Mouse (Mus musculus) fat pad, adult 2 months (tissue): ENCODE measurements at regions not wholly inside any gene's neighbourhood (a gene's known extent, or its start where the extent isn't known, plus 50 kb on each side); places are given as distances from the start of the nearest gene placed in this dataset.

Source experiments
- DNase-seq: peaks from one replicate; pipeline ENCODE4 v3.0.0-alpha.2; 2011; ENCODE audit warnings: low read depth, low spot score; ENCODE audit errors: extremely low read depth

- no peak for DNase-seq
Measured at GRCm38 (mm10) chr17:79282771-79283170, 72.1 kb downstream of the Cdc42ep3 start.

- no peak for DNase-seq
Measured at GRCm38 (mm10) chr17:79273551-79273950, 81.3 kb downstream of the Cdc42ep3 start.

- DNase-seq: no peak
Measured at GRCm38 (mm10) chr17:79259691-79260090, 95.2 kb downstream of the Cdc42ep3 start.

- DNase-seq: no peak
Measured at GRCm38 (mm10) chr17:79246962-79247902, 107.7 kb downstream of the Cdc42ep3 start.

GRCm38 (mm10) chr17:79244121-79244520, 110.8 kb downstream of the Cdc42ep3 start:
- no peak for DNase-seq

GRCm38 (mm10) chr17:79243426-79243825, 111.5 kb downstream of the Cdc42ep3 start:
- DNase-seq: no peak

- no peak for DNase-seq
Measured at GRCm38 (mm10) chr17:79241489-79241888, 113.4 kb downstream of the Cdc42ep3 start.

- DNase-seq: no peak
Measured at GRCm38 (mm10) chr17:79236244-79236781, 118.6 kb downstream of the Cdc42ep3 start.

- DNase-seq: no peak
Measured at GRCm38 (mm10) chr17:79230653-79231489, 124.0 kb downstream of the Cdc42ep3 start.

- DNase-seq: no peak
Measured at GRCm38 (mm10) chr17:79206563-79206962, 148.3 kb downstream of the Cdc42ep3 start.

GRCm38 (mm10) chr17:79206111-79206510, 148.8 kb downstream of the Cdc42ep3 start:
- DNase-seq: no peak

- DNase-seq: no peak
Measured at GRCm38 (mm10) chr17:79199814-79200491, 148.2 kb downstream of the Qpct start.

- no peak for DNase-seq
Measured at GRCm38 (mm10) chr17:79191871-79192373, 140.2 kb downstream of the Qpct start.

GRCm38 (mm10) chr17:79188282-79188681, 136.6 kb downstream of the Qpct start:
- no peak for DNase-seq

- no peak for DNase-seq
Measured at GRCm38 (mm10) chr17:79180277-79181130, 128.8 kb downstream of the Qpct start.

- DNase-seq: no peak
Measured at GRCm38 (mm10) chr17:79177259-79177658, 125.6 kb downstream of the Qpct start.

GRCm38 (mm10) chr17:79176356-79176755, 124.7 kb downstream of the Qpct start:
- no peak for DNase-seq

GRCm38 (mm10) chr17:79175381-79175780, 123.7 kb downstream of the Qpct start:
- DNase-seq: no peak

GRCm38 (mm10) chr17:79172328-79172727, 120.6 kb downstream of the Qpct start:
- no peak for DNase-seq

GRCm38 (mm10) chr17:79170690-79171089, 119.0 kb downstream of the Qpct start:
- DNase-seq: no peak
